Mouse (Mus musculus): ENCODE results near the gene Il9. TPM values are rescaled to one million over a fixed set of nuclear protein-coding genes. Genes with fewer than 3 reads are reported as not detected.

The Il9 gene
- total and polyA plus RNA-seq, 2 experiments: not detected

GRCm38 (mm10) chr13:56432496-56432895 lies 49.5 kb downstream of the Il9 start:
- no peak for DNase-seq (ENCODE audit: extremely low read depth, low read depth, low spot score)
- WGBS: 84% methylated on average over 12 of the region's 12 CpGs
- no peak for TF ChIP-seq POLR2A (IDR thresholded peaks at IDR 0.05; ENCODE audit: extremely low read depth, insufficient read depth, low read length)
- TF ChIP-seq CTCF (IDR thresholded peaks at IDR 0.05; ENCODE audit: low read depth, low read length): no peak

More at GRCm38 (mm10) chr13:56432496-56432895, 49.5 kb downstream of the Il9 start:
- no peaks in the 10 kb centered on the region for H3K36me3 ChIP-seq (ENCODE audit: control insufficient read depth, insufficient read depth, low read length)
- H3K9ac ChIP-seq (ENCODE audit: low read depth, low read length): no peak overlapping the region
- no peaks in the 10 kb centered on the region for H3K27me3 ChIP-seq (ENCODE audit: control insufficient read depth, insufficient read depth, low read length)
- H3K4me3 ChIP-seq (ENCODE audit: insufficient read depth, low read depth, low read length): no peak overlapping the region
- H3K4me1 ChIP-seq (ENCODE audit: control insufficient read depth, insufficient read depth, low read length): peaks cover 9% of the 10 kb centered on the region; the same call in 1 of the 2 replicates
- H3K79me2 ChIP-seq (ENCODE audit: control insufficient read depth, insufficient read depth, low read length): no peaks in the 10 kb centered on the region
- H3K27ac ChIP-seq (replicated peaks; ENCODE audit: insufficient read depth, low read depth, low read length): no peak overlapping the region

Other genes starting within 250 kb of the Il9 start
- not detected in 2 replicates for gene Neurog1, start 230.1 kb downstream of the Il9 start, total RNA-seq (2014; rRNA removed)
- not detected in 2 replicates for gene Neurog1, start 230.1 kb downstream of the Il9 start, polyA plus RNA-seq (2012; rRNA removed)
- 0.20 and 0.46 TPM in 2 replicates for gene Cxcl14, start 185.7 kb downstream of the Il9 start, total RNA-seq (2014; rRNA removed)
- 2.2 and 2.6 TPM in 2 replicates for gene Cxcl14, start 185.7 kb downstream of the Il9 start, polyA plus RNA-seq (2012; rRNA removed)
- gene Gm3045, start 55.7 kb downstream of the Il9 start, total RNA-seq (2014; rRNA removed): not detected in 2 replicates
- gene Gm3045, start 55.7 kb downstream of the Il9 start, polyA plus RNA-seq (2012; rRNA removed): not detected in 2 replicates
- gene Slc25a48, start 43.9 kb downstream of the Il9 start, total RNA-seq (2014; rRNA removed): 3.7 and 5.7 TPM in 2 replicates
- 5.4 and 8.7 TPM in 2 replicates for gene Slc25a48, start 43.9 kb downstream of the Il9 start, polyA plus RNA-seq (2012; rRNA removed)
- 2.1 and 2.4 TPM in 2 replicates for gene Fbxl21, start 40.2 kb upstream of the Il9 start, total RNA-seq (2014; rRNA removed)
- 1.9 and 2.8 TPM in 2 replicates for gene Fbxl21, start 40.2 kb upstream of the Il9 start, polyA plus RNA-seq (2012; rRNA removed)
- gene Lect2, start 66.3 kb upstream of the Il9 start, total RNA-seq (2014; rRNA removed): 230 and 425 TPM in 2 replicates
- gene Lect2, start 66.3 kb upstream of the Il9 start, polyA plus RNA-seq (2012; rRNA removed): 106 and 170 TPM in 2 replicates
- gene Tgfbi, start 127.3 kb upstream of the Il9 start, total RNA-seq (2014; rRNA removed): 34.3 and 39.3 TPM in 2 replicates
- 23.3 and 27.2 TPM in 2 replicates for gene Tgfbi, start 127.3 kb upstream of the Il9 start, polyA plus RNA-seq (2012; rRNA removed)
- gene Smad5, start 220.8 kb upstream of the Il9 start, total RNA-seq (2014; rRNA removed): 13.1 and 15.2 TPM in 2 replicates
- 8.9 and 10.0 TPM in 2 replicates for gene Smad5, start 220.8 kb upstream of the Il9 start, polyA plus RNA-seq (2012; rRNA removed)

All from liver, adult 2 months (tissue).